Mouse (Mus musculus): Measurements from ENCODE around the gene Rusc2. TPM values are rescaled to one million over a fixed set of nuclear protein-coding genes. Genes with fewer than 3 reads are reported as not detected.

The Rusc2 gene
- total and polyA plus RNA-seq, 2 experiments: 14.2 to 17.5 TPM

GRCm38 (mm10) chr4:43426487-43426886, 44.7 kb downstream of the Rusc2 start:
- WGBS: 56% methylated on average over 10 of the region's 10 CpGs
- TF ChIP-seq CTCF (IDR thresholded peaks at IDR 0.05; ENCODE audit: low read depth, low read length): no peak
- no peak for TF ChIP-seq POLR2A (IDR thresholded peaks at IDR 0.05; ENCODE audit: extremely low read depth, insufficient read depth, low read length)
- no peaks in the 10 kb centered on the region for H3K79me2 ChIP-seq (ENCODE audit: control insufficient read depth, insufficient read depth, low read length)
- no peak overlapping the region for H3K9ac ChIP-seq (ENCODE audit: low read depth, low read length)
- peaks cover 13% of the 10 kb centered on the region for H3K4me1 ChIP-seq (ENCODE audit: control insufficient read depth, insufficient read depth, low read length)
- H3K36me3 ChIP-seq (ENCODE audit: control insufficient read depth, insufficient read depth, low read length): peaks cover 13% of the 10 kb centered on the region
- no peak overlapping the region for H3K27ac ChIP-seq (replicated peaks; ENCODE audit: insufficient read depth, low read depth, low read length)
- no peaks in the 10 kb centered on the region for H3K27me3 ChIP-seq (ENCODE audit: control insufficient read depth, insufficient read depth, low read length)
- no peak for DNase-seq (ENCODE audit: extremely low read depth, low read depth, low spot score)
- no peak overlapping the region for H3K4me3 ChIP-seq (ENCODE audit: insufficient read depth, low read depth, low read length)

DNA sequence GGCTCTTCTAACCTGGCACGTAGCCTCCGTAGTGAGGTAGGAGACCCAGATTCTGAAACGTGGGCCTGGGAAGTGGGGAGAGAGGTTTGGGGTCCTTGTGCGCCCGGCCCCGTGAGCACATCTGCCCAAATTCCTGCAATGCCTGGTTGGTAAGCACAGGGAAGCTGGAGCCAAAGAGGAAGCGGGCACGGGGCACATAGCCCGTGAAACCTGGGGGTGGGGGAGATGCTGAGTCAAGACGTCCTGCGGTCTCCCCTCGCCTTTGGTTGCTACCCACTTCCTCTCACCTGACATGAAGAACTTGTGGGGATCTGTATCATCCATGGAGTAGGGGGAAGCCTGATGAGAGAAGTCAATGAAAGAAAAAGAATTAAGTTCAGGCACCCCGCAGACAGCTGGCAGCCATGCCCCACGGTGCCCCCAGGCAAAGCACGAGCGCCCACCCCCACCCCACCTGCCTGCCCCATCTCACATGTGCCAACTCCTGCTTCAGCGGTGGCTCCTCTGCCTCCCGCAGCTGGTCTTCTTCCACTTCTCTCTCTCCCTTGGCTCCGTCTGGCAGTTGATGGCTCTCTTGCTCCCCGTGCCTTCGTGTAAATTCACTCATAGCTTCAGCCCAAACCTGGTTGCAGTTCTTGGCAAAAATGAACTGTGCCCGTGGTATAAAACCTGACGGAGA, 45.9 kb downstream of the Rusc2 start:
- H3K4me1 ChIP-seq (ENCODE audit: control insufficient read depth, insufficient read depth, low read length): peaks cover 12% of the 10 kb centered on the region
- peaks cover 13% of the 10 kb centered on the region for H3K36me3 ChIP-seq (ENCODE audit: control insufficient read depth, insufficient read depth, low read length)
- no peaks in the 10 kb centered on the region for H3K27me3 ChIP-seq (ENCODE audit: control insufficient read depth, insufficient read depth, low read length)
- no peak overlapping the region for H3K27ac ChIP-seq (replicated peaks; ENCODE audit: insufficient read depth, low read depth, low read length)
- H3K79me2 ChIP-seq (ENCODE audit: control insufficient read depth, insufficient read depth, low read length): no peaks in the 10 kb centered on the region
- H3K9ac ChIP-seq (ENCODE audit: low read depth, low read length): no peak overlapping the region
- no peak for DNase-seq (ENCODE audit: extremely low read depth, low read depth, low spot score)
- TF ChIP-seq CTCF (IDR thresholded peaks at IDR 0.05; ENCODE audit: low read depth, low read length) (no peak), POLR2A (IDR thresholded peaks at IDR 0.05; ENCODE audit: extremely low read depth, insufficient read depth, low read length) (no peak)
- 75% methylated on average over 23 of the region's 23 CpGs for WGBS
- H3K4me3 ChIP-seq (ENCODE audit: insufficient read depth, low read depth, low read length): no peak overlapping the region

DNA sequence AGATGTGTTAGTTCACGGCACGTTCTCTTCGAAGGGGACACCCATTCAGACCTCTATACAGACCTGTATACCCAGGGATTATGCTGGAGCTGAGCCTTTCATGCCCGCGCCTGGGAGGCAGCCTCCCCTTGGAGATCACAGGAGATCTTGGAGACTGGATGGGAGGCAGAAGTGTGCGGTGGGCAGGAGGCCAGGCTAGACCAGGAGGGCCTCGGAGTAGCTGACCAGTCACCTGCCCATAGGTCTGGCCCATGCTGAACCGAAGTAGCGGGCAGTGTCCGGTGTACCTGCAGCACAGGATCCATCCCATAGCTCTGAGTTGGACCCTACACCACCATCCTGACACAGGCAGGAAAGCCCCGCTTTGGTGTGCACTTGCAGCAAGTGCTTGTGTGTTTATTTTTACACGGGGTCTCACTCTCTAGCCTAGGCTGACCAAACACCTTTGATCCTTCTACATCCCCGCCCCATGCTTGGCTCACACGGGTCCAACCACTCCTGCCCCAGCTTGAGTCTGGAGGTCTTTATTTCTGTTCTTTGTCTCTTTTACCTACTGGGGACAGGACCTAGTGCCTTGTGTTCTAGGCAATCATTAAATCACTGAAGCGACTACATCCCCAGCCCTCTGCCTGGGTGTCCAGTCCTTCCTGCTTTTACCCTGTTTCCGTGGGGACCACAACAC, 46.5 kb downstream of the Rusc2 start:
- Histone ChIP-seq H3K9ac (ENCODE audit: low read depth, low read length) (no peak overlapping the region), H3K4me3 (ENCODE audit: insufficient read depth, low read depth, low read length) (no peak overlapping the region), H3K27me3 (ENCODE audit: control insufficient read depth, insufficient read depth, low read length) (no peaks in the 10 kb centered on the region), H3K4me1 (ENCODE audit: control insufficient read depth, insufficient read depth, low read length) (peaks cover 7% of the 10 kb centered on the region), H3K27ac (replicated peaks; ENCODE audit: insufficient read depth, low read depth, low read length) (no peak overlapping the region), H3K79me2 (ENCODE audit: control insufficient read depth, insufficient read depth, low read length) (no peaks in the 10 kb centered on the region), H3K36me3 (ENCODE audit: control insufficient read depth, insufficient read depth, low read length) (peaks cover 13% of the 10 kb centered on the region)
- TF ChIP-seq CTCF (IDR thresholded peaks at IDR 0.05; ENCODE audit: low read depth, low read length): no peak
- no peak for TF ChIP-seq POLR2A (IDR thresholded peaks at IDR 0.05; ENCODE audit: extremely low read depth, insufficient read depth, low read length)
- WGBS: 57% methylated on average over 16 of the region's 16 CpGs
- DNase-seq (ENCODE audit: extremely low read depth, low read depth, low spot score): no peak

DNA sequence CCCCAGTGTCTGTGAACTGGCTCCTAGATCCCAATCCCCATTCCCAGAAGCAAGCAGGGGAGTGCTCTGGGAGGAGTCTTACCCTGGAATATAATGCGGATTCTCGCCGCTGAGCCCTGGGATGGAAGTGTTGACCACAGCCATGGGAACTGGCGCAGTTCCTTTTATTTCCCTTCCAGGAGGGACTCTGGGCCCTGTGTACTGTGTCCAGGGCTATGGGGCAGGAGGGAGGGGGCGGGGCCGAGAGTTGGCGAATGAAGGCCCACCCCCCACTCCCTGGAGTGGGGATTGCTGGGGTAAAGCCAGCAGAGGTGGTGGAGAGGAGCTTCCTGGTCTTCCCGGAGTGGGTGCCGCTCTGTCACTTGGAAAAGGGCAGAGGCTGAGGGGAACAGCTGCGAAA, 47.2 kb downstream of the Rusc2 start, which contains the start of gene Fam166b:
Fam166b (minus strand) TSS at position 189 of the 400 bp plus-strand sequence.
- H3K36me3 ChIP-seq (ENCODE audit: control insufficient read depth, insufficient read depth, low read length): peaks cover 13% of the 10 kb centered on the region
- no peaks in the 10 kb centered on the region for H3K79me2 ChIP-seq (ENCODE audit: control insufficient read depth, insufficient read depth, low read length)
- H3K9ac ChIP-seq (ENCODE audit: low read depth, low read length): no peak within 1 kb of the TSS
- H3K27ac ChIP-seq (replicated peaks; ENCODE audit: insufficient read depth, low read depth, low read length): no peak within 1 kb of the TSS
- whole genome bisulfite sequencing: 44% methylated on average over 10 of the region's 10 CpGs
- DNase-seq (ENCODE audit: extremely low read depth, low read depth, low spot score): no peak
- H3K27me3 ChIP-seq (ENCODE audit: control insufficient read depth, insufficient read depth, low read length): no peaks in the 10 kb centered on the region
- H3K4me3 ChIP-seq (ENCODE audit: insufficient read depth, low read depth, low read length): no peak within 1 kb of the TSS
- TF ChIP-seq POLR2A (IDR thresholded peaks at IDR 0.05; ENCODE audit: extremely low read depth, insufficient read depth, low read length): no peak
- no peak for TF ChIP-seq CTCF (IDR thresholded peaks at IDR 0.05; ENCODE audit: low read depth, low read length)
- peaks cover 4% of the 10 kb centered on the region for H3K4me1 ChIP-seq (ENCODE audit: control insufficient read depth, insufficient read depth, low read length)

DNA sequence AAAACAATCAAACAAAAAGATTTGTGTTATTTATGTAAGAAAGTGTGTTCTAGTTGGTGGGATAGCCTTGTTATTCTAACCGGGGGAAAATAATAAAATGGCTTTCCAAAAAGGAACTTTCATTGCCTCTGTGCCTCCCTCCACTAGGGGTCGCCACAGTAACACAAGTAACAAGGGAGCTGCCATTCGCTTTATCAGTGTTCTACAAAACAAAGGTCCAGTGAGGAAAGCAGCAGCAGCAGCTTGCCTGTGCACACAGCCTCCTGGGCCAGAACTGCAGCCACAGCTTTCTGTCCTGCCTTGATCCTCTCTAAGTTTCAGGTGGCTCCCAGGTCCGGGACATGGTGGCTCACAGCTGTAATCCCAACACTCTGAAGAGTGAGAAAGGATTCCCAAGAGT, 49.9 kb downstream of the Rusc2 start:
- no peak overlapping the region for H3K27ac ChIP-seq (replicated peaks; ENCODE audit: insufficient read depth, low read depth, low read length)
- no peak overlapping the region for H3K9ac ChIP-seq (ENCODE audit: low read depth, low read length)
- TF ChIP-seq CTCF (IDR thresholded peaks at IDR 0.05; ENCODE audit: low read depth, low read length): peak; percentile 78
- no peak for TF ChIP-seq POLR2A (IDR thresholded peaks at IDR 0.05; ENCODE audit: extremely low read depth, insufficient read depth, low read length)
- DNase-seq (ENCODE audit: extremely low read depth, low read depth, low spot score): peak; percentile 80
- no peaks in the 10 kb centered on the region; the same call in 1 of the 2 replicates for H3K36me3 ChIP-seq (ENCODE audit: control insufficient read depth, insufficient read depth, low read length)
- no peaks in the 10 kb centered on the region for H3K79me2 ChIP-seq (ENCODE audit: control insufficient read depth, insufficient read depth, low read length)
- H3K27me3 ChIP-seq (ENCODE audit: control insufficient read depth, insufficient read depth, low read length): no peaks in the 10 kb centered on the region
- H3K4me3 ChIP-seq (ENCODE audit: insufficient read depth, low read depth, low read length): no peak overlapping the region
- H3K4me1 ChIP-seq (ENCODE audit: control insufficient read depth, insufficient read depth, low read length): peaks cover 2% of the 10 kb centered on the region; the same call in 1 of the 2 replicates
- 2% methylated on average over 4 of the region's 4 CpGs for WGBS

- H3K27me3 ChIP-seq (ENCODE audit: control insufficient read depth, insufficient read depth, low read length): no peaks in the 10 kb centered on the region
- H3K36me3 ChIP-seq (ENCODE audit: control insufficient read depth, insufficient read depth, low read length): no peaks in the 10 kb centered on the region
- TF ChIP-seq POLR2A (IDR thresholded peaks at IDR 0.05; ENCODE audit: extremely low read depth, insufficient read depth, low read length) (no peak), CTCF (IDR thresholded peaks at IDR 0.05; ENCODE audit: low read depth, low read length) (no peak)
- H3K79me2 ChIP-seq (ENCODE audit: control insufficient read depth, insufficient read depth, low read length): no peaks in the 10 kb centered on the region
- H3K4me3 ChIP-seq (ENCODE audit: insufficient read depth, low read depth, low read length): no peak overlapping the region
- DNase-seq (ENCODE audit: extremely low read depth, low read depth, low spot score): no peak
- H3K4me1 ChIP-seq (ENCODE audit: control insufficient read depth, insufficient read depth, low read length): peaks cover 2% of the 10 kb centered on the region; the same call in 1 of the 2 replicates
- H3K9ac ChIP-seq (ENCODE audit: low read depth, low read length): no peak overlapping the region
- no peak overlapping the region for H3K27ac ChIP-seq (replicated peaks; ENCODE audit: insufficient read depth, low read depth, low read length)
- WGBS: 91% methylated on average over 1 of the region's 1 CpGs
Measured at GRCm38 (mm10) chr4:43432832-43433231, 51.1 kb downstream of the Rusc2 start.
